Mouse (Mus musculus): ENCODE results near the gene Plod2.

Plod2 gene

GRCm38 (mm10) chr9:92555006-92555958, 13.3 kb downstream of the Plod2 start:
- DNase-seq: no peak

GRCm38 (mm10) chr9:92559750-92560149, 17.7 kb downstream of the Plod2 start:
- no peak for DNase-seq

GRCm38 (mm10) chr9:92560840-92561547, 19.0 kb downstream of the Plod2 start:
- DNase-seq: no peak

- DNase-seq: no peak
Observed at GRCm38 (mm10) chr9:92562416-92562815, 20.4 kb downstream of the Plod2 start.

- no peak for DNase-seq
Observed at GRCm38 (mm10) chr9:92563306-92563705, 21.3 kb downstream of the Plod2 start.

GRCm38 (mm10) chr9:92564391-92564790, 22.4 kb downstream of the Plod2 start:
- DNase-seq: no peak

GRCm38 (mm10) chr9:92566234-92566633, 24.2 kb downstream of the Plod2 start:
- DNase-seq: no peak

- DNase-seq: no peak
Observed at GRCm38 (mm10) chr9:92567474-92567873, 25.5 kb downstream of the Plod2 start.

GRCm38 (mm10) chr9:92568798-92569197, 26.8 kb downstream of the Plod2 start:
- no peak for DNase-seq

GRCm38 (mm10) chr9:92572376-92573108, 30.5 kb downstream of the Plod2 start:
- no peak for DNase-seq

GRCm38 (mm10) chr9:92583876-92584275, 41.9 kb downstream of the Plod2 start:
- DNase-seq: no peak

- no peak for DNase-seq
Observed at GRCm38 (mm10) chr9:92586025-92586424, 44.0 kb downstream of the Plod2 start.

- no peak for DNase-seq
Observed at GRCm38 (mm10) chr9:92587391-92587790, 45.4 kb downstream of the Plod2 start.

GRCm38 (mm10) chr9:92588226-92588625, 46.2 kb downstream of the Plod2 start:
- no peak for DNase-seq

- no peak for DNase-seq
Observed at GRCm38 (mm10) chr9:92589021-92589420, 47.0 kb downstream of the Plod2 start.

GRCm38 (mm10) chr9:92591482-92591881, 49.5 kb downstream of the Plod2 start:
- no peak for DNase-seq

GRCm38 (mm10) chr9:92592757-92593156, 50.7 kb downstream of the Plod2 start:
- DNase-seq: no peak

- DNase-seq: no peak
Observed at GRCm38 (mm10) chr9:92594491-92594890, 52.5 kb downstream of the Plod2 start.

- no peak for DNase-seq
Observed at GRCm38 (mm10) chr9:92595296-92595695, 53.3 kb downstream of the Plod2 start.

- DNase-seq: no peak
Observed at GRCm38 (mm10) chr9:92596916-92597547, 55.0 kb downstream of the Plod2 start.

- DNase-seq: no peak
Observed at GRCm38 (mm10) chr9:92597776-92598175, 55.8 kb downstream of the Plod2 start.

- peak in 1 of 2 experiments; percentile 5 for DNase-seq
Observed at GRCm38 (mm10) chr9:92599940-92600538, 58.0 kb downstream of the Plod2 start.
